Mouse (Mus musculus): ENCODE measurements at regions not wholly inside any gene's neighbourhood (a gene's known extent, or its start where the extent isn't known, plus 50 kb on each side); places are given as distances from the start of the nearest gene placed in this dataset.

GRCm38 (mm10) chr15:56425986-56426385 is 1051.4 kb downstream of the Slc22a22 start:
- DNase-seq = no peak

DNA sequence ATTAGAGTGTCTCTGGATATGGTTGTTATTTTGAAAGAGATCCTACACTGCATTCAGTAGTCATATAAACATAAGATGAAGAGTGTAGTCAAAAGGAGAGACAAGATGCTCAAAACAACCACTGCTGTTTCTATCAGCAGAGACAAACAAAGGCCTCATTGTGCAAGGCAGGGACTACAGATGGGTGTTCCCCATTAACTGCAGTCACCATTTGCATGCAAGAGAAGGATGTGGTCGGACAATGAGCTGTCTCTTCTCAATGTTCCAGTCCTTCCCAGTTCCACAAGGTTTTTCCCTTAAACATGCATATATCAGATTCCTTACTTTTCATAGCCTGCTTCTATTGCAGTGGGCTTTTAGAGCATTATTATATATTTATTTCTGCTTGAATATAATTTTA is 1056.7 kb downstream of the Slc22a22 start:
- no peak for DNase-seq

GRCm38 (mm10) chr15:56391982-56392381 is 1085.4 kb downstream of the Slc22a22 start:
- DNase-seq = no peak

DNA sequence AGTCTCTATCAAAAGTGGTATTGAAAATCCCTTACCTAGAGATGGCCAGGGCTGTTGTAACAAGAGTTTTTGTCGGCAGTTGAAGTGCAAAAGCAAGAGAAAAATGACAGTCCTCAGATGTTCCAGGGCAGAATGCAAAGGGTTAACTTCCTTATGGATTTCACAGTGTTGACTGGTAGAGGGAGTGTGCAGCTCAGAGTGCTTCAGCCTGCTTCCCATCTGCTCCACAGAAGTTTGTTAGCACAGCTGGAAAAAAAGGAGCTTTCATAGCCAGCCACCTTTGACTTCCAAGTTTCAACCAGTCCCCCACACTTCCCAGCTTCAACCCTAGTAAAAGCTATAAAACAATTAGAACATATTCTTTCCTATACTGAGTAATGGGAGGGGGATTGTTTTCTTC is 1098.9 kb downstream of the Slc22a22 start:
- DNase-seq = no peak

DNA sequence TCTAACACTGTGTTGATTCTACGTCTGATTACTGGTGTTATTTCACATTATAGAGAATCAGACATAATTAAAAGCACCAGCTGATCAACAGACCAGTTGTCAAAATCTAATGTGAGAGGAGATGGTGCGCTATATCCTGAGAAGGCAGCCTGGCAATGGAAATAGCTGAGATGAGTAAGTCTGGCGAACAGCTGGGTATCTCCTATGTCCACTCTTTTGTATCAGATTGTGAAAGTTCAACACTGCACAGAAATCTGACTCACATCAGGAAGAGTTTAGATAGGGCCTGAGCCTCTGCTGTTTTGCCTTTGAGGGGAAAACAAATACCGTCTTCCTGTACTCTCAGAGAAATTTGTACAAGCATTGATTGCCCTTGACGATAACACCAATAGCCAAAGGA is 1126.5 kb downstream of the Slc22a22 start:
- DNase-seq = no peak

GRCm38 (mm10) chr15:56346111-56346510 is 1131.3 kb downstream of the Slc22a22 start:
- no peak for DNase-seq

DNA sequence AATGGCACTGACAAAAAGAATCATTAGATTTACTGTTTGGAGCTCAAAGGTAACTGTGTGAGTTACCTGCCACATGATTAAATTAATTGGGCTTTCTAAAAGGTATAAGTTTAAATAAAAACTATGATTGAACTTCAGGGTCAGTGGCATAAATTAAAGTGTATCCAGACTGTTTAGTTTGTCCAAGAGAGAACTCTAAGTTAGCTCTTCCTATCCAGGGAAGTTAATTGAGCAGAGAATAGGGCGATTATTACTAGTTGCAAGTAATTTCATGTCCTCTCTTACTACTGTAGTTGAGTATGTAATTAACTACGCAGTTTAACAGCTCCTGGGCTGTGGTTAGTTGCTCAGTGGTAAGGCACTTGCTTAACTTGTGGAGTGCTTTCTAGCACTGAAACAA is 1132.5 kb downstream of the Slc22a22 start:
- no peak for DNase-seq

DNA sequence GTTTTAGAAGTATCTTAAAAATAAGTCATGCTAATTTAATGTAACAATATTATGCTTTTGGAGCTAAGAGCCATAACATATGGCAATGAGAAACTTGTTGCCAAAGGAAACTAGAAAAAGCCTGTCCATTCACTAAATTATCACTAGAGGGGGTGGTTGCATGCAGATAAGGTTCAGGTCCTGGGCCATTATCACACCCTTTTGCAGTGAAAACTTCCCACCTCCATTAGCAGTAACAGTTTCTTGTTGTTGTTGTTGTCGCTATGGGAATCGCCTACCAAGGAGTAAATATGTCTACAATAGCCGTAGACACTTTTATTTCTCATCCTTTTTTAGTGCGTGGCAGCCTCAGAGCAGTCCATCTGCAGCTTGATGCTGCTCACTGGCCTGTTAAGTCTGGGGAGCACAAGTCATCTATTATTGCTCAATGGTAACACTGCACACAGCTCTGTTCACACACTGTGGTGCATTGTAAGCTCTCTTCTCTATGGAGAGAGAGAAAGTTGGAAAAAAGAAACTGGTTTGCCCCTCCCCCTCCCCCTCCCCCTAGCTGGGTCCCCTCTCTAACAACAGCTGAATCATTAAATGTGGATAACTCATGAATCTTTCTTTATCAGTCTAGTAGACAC is 1133.0 kb downstream of the Slc22a22 start:
- no peak for DNase-seq

DNA sequence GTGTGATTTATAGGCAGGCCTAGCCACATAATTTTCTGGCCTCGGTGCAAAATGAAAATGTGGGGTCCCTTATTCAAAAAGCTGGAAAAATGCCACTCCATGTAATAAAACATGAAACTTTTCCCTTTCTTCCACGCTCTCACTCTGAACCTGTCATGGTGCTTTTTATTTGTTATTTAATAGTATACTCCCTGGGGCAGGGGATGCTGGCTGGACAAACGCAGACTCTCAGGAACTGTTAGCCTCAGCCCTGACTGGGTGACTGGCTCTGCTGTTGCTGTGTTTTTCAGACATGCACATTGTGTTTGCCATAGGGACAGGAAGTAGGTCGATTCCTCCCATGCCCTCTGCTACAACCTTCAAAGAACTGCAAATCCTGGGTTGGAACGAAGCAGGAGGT is 1139.5 kb downstream of the Slc22a22 start:
- no peak for DNase-seq

GRCm38 (mm10) chr15:56336449-56336848 is 1141.0 kb downstream of the Slc22a22 start:
- DNase-seq = peak; percentile 25

- DNase-seq = no peak
These were observed 1142.4 kb downstream of the Slc22a22 start for GRCm38 (mm10) chr15:56335011-56335410.

DNA sequence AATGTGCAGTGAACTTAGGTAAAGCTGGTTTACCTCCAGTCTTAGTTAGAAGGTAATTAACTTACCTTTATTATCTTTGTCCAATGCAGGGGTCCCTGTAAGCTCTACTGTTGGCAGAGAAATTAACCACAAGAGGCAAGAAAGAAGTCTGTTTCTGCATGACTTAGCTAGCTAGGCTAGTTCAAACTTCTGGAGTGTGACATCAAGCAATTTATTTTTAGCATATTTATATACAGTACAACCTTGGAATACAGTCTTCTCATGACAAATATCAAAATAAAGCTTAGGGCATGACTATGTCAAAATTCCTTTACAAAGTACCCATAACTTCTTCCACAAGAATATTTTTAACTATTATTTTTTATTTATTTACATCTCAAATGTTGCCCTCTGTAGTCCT is 1156.9 kb downstream of the Slc22a22 start:
- DNase-seq = no peak

DNA sequence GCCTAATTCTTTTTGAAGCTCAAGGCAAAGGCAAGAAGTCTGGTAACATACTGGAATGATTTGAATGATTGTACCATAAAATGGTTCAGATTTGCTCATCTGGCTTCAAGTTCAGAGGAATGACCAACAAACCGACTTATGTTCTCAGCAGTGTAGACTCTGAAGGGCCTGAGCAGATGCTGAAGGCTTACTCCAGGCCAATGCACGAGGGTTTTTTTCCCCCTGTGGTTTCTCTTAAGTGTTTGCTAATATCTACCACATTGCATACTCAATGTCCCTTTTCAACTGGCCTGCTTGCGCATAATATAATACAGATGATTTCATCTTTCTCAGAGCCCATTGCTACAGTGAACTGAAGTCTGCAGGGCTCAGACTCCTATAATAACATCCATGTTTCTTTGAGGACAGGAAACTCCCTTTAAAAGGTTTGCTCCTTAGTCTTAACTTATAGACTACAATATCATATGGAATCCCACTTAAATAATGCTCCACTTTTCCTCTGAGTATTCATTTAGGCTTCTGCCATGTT is 1182.5 kb downstream of the Slc22a22 start:
- peak; percentile 6 for DNase-seq

DNA sequence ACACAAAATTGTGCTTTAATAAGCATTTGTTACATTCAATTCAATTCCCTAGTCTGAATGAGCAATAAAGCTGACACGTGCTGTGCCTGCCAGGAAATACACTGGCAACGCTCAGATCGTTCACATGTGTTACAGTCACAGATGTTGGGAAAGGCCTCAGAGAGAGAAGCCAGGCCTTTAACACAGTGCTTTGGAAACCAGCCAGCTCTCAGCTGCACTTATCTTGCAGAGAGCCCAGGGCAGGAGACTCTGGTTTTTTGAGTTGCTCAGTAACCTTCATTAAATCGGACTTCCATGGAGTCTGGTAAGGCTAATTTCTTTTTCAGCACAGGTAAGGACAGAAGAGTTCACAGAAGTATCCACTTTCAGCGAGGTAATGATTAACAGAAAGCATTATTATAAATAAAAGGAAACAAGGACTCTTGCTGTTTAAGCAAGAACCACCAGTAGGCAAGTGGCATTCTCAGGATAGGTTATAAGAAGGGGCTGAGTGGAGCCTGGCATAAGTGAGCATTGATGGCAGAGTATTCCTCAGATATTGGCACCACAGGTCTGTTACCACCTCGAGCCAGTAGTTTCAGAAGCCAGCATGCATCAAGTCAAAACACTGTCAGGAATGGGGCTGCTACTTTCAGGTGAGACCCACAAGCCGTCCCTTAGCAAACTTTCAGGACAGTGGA is 1198.7 kb downstream of the Slc22a22 start:
- DNase-seq = peak; percentile 42

- DNase-seq = no peak
These were observed 1199.4 kb downstream of the Slc22a22 start for GRCm38 (mm10) chr15:56278006-56278405.

DNA sequence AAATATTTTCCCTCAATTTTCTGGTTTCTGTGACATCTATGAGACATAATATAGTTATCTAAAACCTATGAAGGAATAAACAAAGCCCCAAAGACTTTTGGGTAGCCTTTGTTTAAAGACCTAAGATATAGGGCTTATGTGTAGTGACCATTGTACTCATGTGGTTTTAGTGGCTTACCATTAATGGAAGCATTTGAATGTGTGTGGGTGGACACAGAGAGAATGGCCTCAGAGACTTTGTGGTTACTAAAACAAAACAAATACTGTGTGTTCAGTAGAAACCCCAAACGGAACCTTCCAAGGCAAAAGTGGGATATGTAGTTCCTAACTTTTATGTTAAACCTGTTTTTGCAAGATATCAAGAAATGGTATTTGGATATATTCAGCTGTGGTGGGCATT is 1228.7 kb downstream of the Slc22a22 start:
- DNase-seq = no peak

- DNase-seq = no peak
These were observed 1233.3 kb downstream of the Slc22a22 start for GRCm38 (mm10) chr15:56244004-56244735.

GRCm38 (mm10) chr15:56202552-56202951 is 1274.9 kb downstream of the Slc22a22 start:
- no peak for DNase-seq

GRCm38 (mm10) chr15:56199336-56199735 is 1278.1 kb downstream of the Slc22a22 start:
- no peak for DNase-seq

DNA sequence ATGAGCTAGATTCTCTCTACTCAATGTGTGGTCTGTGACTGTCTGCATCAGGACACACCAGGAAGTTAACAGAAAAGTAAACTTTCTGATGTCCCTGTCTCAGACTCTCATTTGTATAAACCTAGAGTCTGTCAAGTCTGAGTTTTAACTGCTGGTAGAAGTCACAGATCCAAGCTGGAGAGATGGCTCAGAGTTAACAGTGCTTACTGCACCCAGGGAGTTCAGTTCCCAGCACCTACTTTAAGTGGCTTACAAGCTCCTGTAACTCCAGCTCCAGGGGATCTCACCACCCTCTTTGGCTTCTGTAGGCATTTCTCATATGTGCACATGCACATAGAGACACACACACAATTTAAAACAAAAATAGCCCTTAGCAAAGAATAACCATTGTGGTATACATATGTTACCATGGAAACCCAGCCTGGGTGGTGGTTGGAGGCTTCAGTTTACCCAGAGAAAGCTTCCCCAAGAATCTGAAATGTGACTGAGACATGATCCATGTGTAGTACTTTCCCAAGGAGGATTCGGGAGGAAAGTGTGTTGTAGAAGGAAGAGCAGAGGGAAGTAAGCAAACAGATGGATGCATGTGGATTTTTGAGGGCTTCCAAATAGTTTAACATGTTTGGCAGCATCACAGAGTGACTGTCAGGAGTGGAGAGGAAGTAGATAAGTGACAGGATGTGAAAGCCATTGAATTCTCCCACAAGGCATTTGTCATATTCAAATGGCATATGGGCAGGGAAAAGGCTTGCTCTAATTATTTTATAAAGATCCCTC is 1279.8 kb downstream of the Slc22a22 start:
- no peak for DNase-seq

- DNase-seq = no peak
These were observed 1311.2 kb downstream of the Slc22a22 start for GRCm38 (mm10) chr15:56166236-56166635.

DNA sequence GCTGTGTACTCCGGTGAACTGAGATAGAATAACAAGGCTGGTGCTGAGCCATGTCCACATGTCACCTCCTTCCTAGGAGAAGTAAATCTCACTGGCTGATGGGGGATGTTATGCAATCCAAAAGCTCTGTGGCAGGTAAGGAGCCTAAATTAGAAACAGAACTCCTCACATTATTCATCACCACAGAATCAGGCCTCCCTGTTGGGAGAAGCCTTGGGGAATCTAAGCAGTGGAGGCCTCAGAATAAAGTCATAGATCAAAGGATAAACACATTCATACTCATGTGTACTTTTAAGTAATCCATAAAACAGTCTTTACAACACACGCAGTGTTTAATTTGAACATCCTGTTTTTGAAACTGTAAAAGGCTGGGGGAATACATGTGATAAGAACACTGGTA is 1318.7 kb downstream of the Slc22a22 start:
- DNase-seq = no peak
